Mouse (Mus musculus): ENCODE measurements around the gene Qser1. TPM values are rescaled to one million over a fixed set of nuclear protein-coding genes. Genes with fewer than 3 reads are reported as not detected.
"Not testable (repeated sequence)": the region's sequence is repeated elsewhere in the genome, so short reads cannot be mapped to it uniquely, and the experiment has no call there.

Gene Qser1
- 1.0 and 1.3 TPM in 2 replicates for polyA plus RNA-seq (2012; rRNA removed)

GRCm38 (mm10) chr2:104816371-104816827 is at the start of gene Qser1:
Gene Qser1 (minus strand): TSS chr2:104816760.
- Histone ChIP-seq H3K4me3 (ENCODE audit: low read depth, low read length) (peak within 1 kb of the TSS; percentile 93), H3K27ac (ENCODE audit: insufficient read depth, low read depth, low read length) (peak within 1 kb of the TSS; percentile 78), H3K36me3 (ENCODE audit: control insufficient read depth, insufficient read depth, low read length) (no peaks in the 10 kb centered on the region), H3K4me1 (ENCODE audit: control insufficient read depth, insufficient read depth, insufficient read length, low read length) (peaks cover 4% of the 10 kb centered on the region; the same call in 1 of the 2 replicates), H3K27me3 (ENCODE audit: control insufficient read depth, insufficient read depth, low read length) (no peaks in the 10 kb centered on the region)
- 2% methylated on average over 43 of the region's 50 CpGs for WGBS
- TF ChIP-seq CTCF (IDR thresholded peaks at IDR 0.05; ENCODE audit: extremely low read depth, insufficient read length, insufficient replicate concordance, low read depth, low read length) (no peak), POLR2A (IDR thresholded peaks at IDR 0.05; ENCODE audit: low read depth, low read length) (no peak)

GRCm38 (mm10) chr2:104864176-104864860 is 47.8 kb upstream of the Qser1 start:
- no peaks in the 10 kb centered on the region for H3K36me3 ChIP-seq (ENCODE audit: control insufficient read depth, insufficient read depth, low read length)
- H3K27me3 ChIP-seq (ENCODE audit: control insufficient read depth, insufficient read depth, low read length), result no peaks in the 10 kb centered on the region
- H3K4me3 ChIP-seq (ENCODE audit: low read depth, low read length), result no peak overlapping the region
- no peak overlapping the region for H3K27ac ChIP-seq (ENCODE audit: insufficient read depth, low read depth, low read length)
- H3K4me1 ChIP-seq (ENCODE audit: control insufficient read depth, insufficient read depth, insufficient read length, low read length), result no peaks in the 10 kb centered on the region
- 63% methylated on average over 4 of the region's 4 CpGs for WGBS
- TF ChIP-seq POLR2A (IDR thresholded peaks at IDR 0.05; ENCODE audit: low read depth, low read length), result no peak
- no peak for TF ChIP-seq CTCF (IDR thresholded peaks at IDR 0.05; ENCODE audit: extremely low read depth, insufficient read length, insufficient replicate concordance, low read depth, low read length)

GRCm38 (mm10) chr2:104860426-104860825 is 43.9 kb upstream of the Qser1 start:
- Histone ChIP-seq H3K4me3 (ENCODE audit: low read depth, low read length) (no peak overlapping the region), H3K4me1 (ENCODE audit: control insufficient read depth, insufficient read depth, insufficient read length, low read length) (peaks cover 2% of the 10 kb centered on the region; the same call in 1 of the 2 replicates), H3K27me3 (ENCODE audit: control insufficient read depth, insufficient read depth, low read length) (no peaks in the 10 kb centered on the region), H3K27ac (ENCODE audit: insufficient read depth, low read depth, low read length) (no peak overlapping the region), H3K36me3 (ENCODE audit: control insufficient read depth, insufficient read depth, low read length) (no peaks in the 10 kb centered on the region)
- WGBS, result 72% methylated on average over 10 of the region's 10 CpGs
- no peak for TF ChIP-seq CTCF (IDR thresholded peaks at IDR 0.05; ENCODE audit: extremely low read depth, insufficient read length, insufficient replicate concordance, low read depth, low read length)
- TF ChIP-seq POLR2A (IDR thresholded peaks at IDR 0.05; ENCODE audit: low read depth, low read length), result no peak

- Histone ChIP-seq H3K36me3 (ENCODE audit: control insufficient read depth, insufficient read depth, low read length) (no peaks in the 10 kb centered on the region), H3K4me1 (ENCODE audit: control insufficient read depth, insufficient read depth, insufficient read length, low read length) (peaks cover 2% of the 10 kb centered on the region; the same call in 1 of the 2 replicates), H3K27me3 (ENCODE audit: control insufficient read depth, insufficient read depth, low read length) (no peaks in the 10 kb centered on the region), H3K27ac (ENCODE audit: insufficient read depth, low read depth, low read length) (no peak overlapping the region), H3K4me3 (ENCODE audit: low read depth, low read length) (no peak overlapping the region)
- TF ChIP-seq CTCF (IDR thresholded peaks at IDR 0.05; ENCODE audit: extremely low read depth, insufficient read length, insufficient replicate concordance, low read depth, low read length) (no peak), POLR2A (IDR thresholded peaks at IDR 0.05; ENCODE audit: low read depth, low read length) (no peak)
- WGBS, result 14% methylated on average over 5 of the region's 5 CpGs
Observed at GRCm38 (mm10) chr2:104859060-104859459, 42.5 kb upstream of the Qser1 start.

GRCm38 (mm10) chr2:104858083-104858482 is 41.5 kb upstream of the Qser1 start:
- not testable (repeated sequence) for H3K4me3 ChIP-seq (ENCODE audit: low read depth, low read length); H3K27me3 ChIP-seq (ENCODE audit: control insufficient read depth, insufficient read depth, low read length); H3K36me3 ChIP-seq (ENCODE audit: control insufficient read depth, insufficient read depth, low read length); H3K27ac ChIP-seq (ENCODE audit: insufficient read depth, low read depth, low read length); H3K4me1 ChIP-seq (ENCODE audit: control insufficient read depth, insufficient read depth, insufficient read length, low read length)
- 92% methylated on average over 3 of the region's 3 CpGs for WGBS

- no peak for TF ChIP-seq CTCF (IDR thresholded peaks at IDR 0.05; ENCODE audit: extremely low read depth, insufficient read length, insufficient replicate concordance, low read depth, low read length)
- TF ChIP-seq POLR2A (IDR thresholded peaks at IDR 0.05; ENCODE audit: low read depth, low read length), result no peak
- Histone ChIP-seq H3K27me3 (ENCODE audit: control insufficient read depth, insufficient read depth, low read length) (no peaks in the 10 kb centered on the region), H3K36me3 (ENCODE audit: control insufficient read depth, insufficient read depth, low read length) (no peaks in the 10 kb centered on the region), H3K4me1 (ENCODE audit: control insufficient read depth, insufficient read depth, insufficient read length, low read length) (peaks cover 2% of the 10 kb centered on the region; the same call in 1 of the 2 replicates), H3K4me3 (ENCODE audit: low read depth, low read length) (no peak overlapping the region), H3K27ac (ENCODE audit: insufficient read depth, low read depth, low read length) (no peak overlapping the region)
- 62% methylated on average over 1 of the region's 1 CpGs for WGBS
Observed at GRCm38 (mm10) chr2:104856218-104856617, 39.7 kb upstream of the Qser1 start.

- no peak for TF ChIP-seq POLR2A (IDR thresholded peaks at IDR 0.05; ENCODE audit: low read depth, low read length)
- no peak for TF ChIP-seq CTCF (IDR thresholded peaks at IDR 0.05; ENCODE audit: extremely low read depth, insufficient read length, insufficient replicate concordance, low read depth, low read length)
- Histone ChIP-seq H3K4me1 (ENCODE audit: control insufficient read depth, insufficient read depth, insufficient read length, low read length) (peaks cover 2% of the 10 kb centered on the region; the same call in 1 of the 2 replicates), H3K36me3 (ENCODE audit: control insufficient read depth, insufficient read depth, low read length) (no peaks in the 10 kb centered on the region), H3K27ac (ENCODE audit: insufficient read depth, low read depth, low read length) (no peak overlapping the region), H3K27me3 (ENCODE audit: control insufficient read depth, insufficient read depth, low read length) (no peaks in the 10 kb centered on the region), H3K4me3 (ENCODE audit: low read depth, low read length) (no peak overlapping the region)
- WGBS, result 55% methylated on average over 3 of the region's 3 CpGs
Observed at GRCm38 (mm10) chr2:104855732-104856131, 39.2 kb upstream of the Qser1 start.
